Mouse (Mus musculus): ENCODE data around the gene Mgat5. TPM values are rescaled to one million over a fixed set of nuclear protein-coding genes. Genes with fewer than 3 reads are reported as not detected.

The Mgat5 gene
- total and polyA plus RNA-seq, 2 experiments = 1.9 to 3.8 TPM

DNA sequence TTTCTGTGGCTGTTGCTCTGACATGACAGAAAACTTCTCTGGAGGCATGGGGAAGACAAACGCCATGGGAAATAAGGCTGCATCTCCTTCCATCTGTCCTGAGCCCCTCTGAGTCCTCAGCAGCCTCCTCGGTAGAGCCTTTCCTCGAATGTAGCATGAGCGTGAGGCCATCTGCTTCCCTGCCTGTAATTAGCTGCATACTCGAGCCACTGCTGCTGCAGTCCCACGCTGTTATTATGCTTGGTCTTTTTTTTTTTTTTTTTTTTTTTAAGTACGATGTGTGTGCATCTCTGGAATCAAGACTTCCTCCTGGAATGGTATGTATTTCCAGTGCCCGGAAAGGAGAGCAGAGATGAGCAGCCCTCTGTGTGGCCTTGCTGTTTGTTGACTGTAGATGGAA, 36.6 kb upstream of the Mgat5 start:
- no peak overlapping the region for H3K4me3 ChIP-seq (ENCODE audit: insufficient read depth, low read depth, low read length)
- H3K36me3 ChIP-seq (ENCODE audit: control insufficient read depth, insufficient read depth, low read length) = no peaks in the 10 kb centered on the region
- TF ChIP-seq POLR2A (IDR thresholded peaks at IDR 0.05; ENCODE audit: extremely low read depth, insufficient read depth, low read length) (no peak), CTCF (IDR thresholded peaks at IDR 0.05; ENCODE audit: low read depth, low read length) (no peak)
- WGBS = 77% methylated on average over 8 of the region's 8 CpGs
- H3K27ac ChIP-seq (replicated peaks; ENCODE audit: insufficient read depth, low read depth, low read length) = no peak overlapping the region
- no peaks in the 10 kb centered on the region for H3K27me3 ChIP-seq (ENCODE audit: control insufficient read depth, insufficient read depth, low read length)
- H3K79me2 ChIP-seq (ENCODE audit: control insufficient read depth, insufficient read depth, low read length) = no peaks in the 10 kb centered on the region
- no peak for DNase-seq (ENCODE audit: extremely low read depth, low read depth, low spot score)
- no peaks in the 10 kb centered on the region for H3K4me1 ChIP-seq (ENCODE audit: control insufficient read depth, insufficient read depth, low read length)
- no peak overlapping the region for H3K9ac ChIP-seq (ENCODE audit: low read depth, low read length)

DNA sequence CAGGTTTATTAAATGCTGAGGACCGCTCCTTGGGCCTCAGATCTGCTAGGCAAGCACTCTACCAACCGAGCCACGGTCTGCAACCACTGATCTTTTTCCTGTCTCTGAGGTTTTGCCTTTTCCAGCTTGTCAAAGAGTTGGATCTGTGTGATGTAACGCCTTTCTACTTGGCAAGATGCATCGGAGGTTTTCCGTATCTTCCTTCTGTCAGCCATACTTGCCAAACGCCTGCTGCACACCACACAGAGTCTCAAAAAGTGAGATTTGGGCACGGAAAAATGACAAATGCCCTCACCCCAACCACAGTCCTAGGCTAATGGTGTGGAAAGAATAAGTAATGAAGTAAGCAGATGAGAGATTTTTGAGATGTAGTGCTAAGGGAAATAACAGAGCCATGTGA, 35.3 kb upstream of the Mgat5 start:
- 85% methylated on average over 8 of the region's 8 CpGs for WGBS
- no peak for TF ChIP-seq CTCF (IDR thresholded peaks at IDR 0.05; ENCODE audit: low read depth, low read length)
- no peak for TF ChIP-seq POLR2A (IDR thresholded peaks at IDR 0.05; ENCODE audit: extremely low read depth, insufficient read depth, low read length)

DNA sequence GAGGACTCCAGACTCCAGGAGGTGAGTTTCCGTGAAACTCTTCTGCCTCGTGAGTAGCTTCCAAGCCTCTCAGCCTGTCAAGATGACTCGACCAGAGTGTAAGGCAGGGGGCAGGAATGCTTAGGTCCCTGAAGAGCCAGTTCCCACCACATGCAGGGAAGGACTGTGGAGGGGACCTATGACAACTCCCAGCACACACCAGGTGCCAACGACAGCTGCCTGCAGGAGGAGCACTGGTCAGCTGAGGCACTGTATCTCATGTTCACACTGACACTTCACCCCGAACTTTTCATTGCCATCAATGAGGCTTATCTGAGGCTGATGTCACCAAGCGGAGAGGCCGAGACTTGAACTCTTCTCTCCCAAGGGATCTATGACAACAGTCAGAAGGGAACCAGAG, 33.5 kb upstream of the Mgat5 start:
- DNase-seq (ENCODE audit: extremely low read depth, low read depth, low spot score) = no peak
- TF ChIP-seq CTCF (IDR thresholded peaks at IDR 0.05; ENCODE audit: low read depth, low read length) (no peak), POLR2A (IDR thresholded peaks at IDR 0.05; ENCODE audit: extremely low read depth, insufficient read depth, low read length) (no peak)
- Histone ChIP-seq H3K36me3 (ENCODE audit: control insufficient read depth, insufficient read depth, low read length) (no peaks in the 10 kb centered on the region), H3K9ac (ENCODE audit: low read depth, low read length) (no peak overlapping the region), H3K27me3 (ENCODE audit: control insufficient read depth, insufficient read depth, low read length) (no peaks in the 10 kb centered on the region), H3K79me2 (ENCODE audit: control insufficient read depth, insufficient read depth, low read length) (no peaks in the 10 kb centered on the region), H3K4me3 (ENCODE audit: insufficient read depth, low read depth, low read length) (no peak overlapping the region), H3K4me1 (ENCODE audit: control insufficient read depth, insufficient read depth, low read length) (no peaks in the 10 kb centered on the region), H3K27ac (replicated peaks; ENCODE audit: insufficient read depth, low read depth, low read length) (no peak overlapping the region)
- WGBS = 80% methylated on average over 7 of the region's 7 CpGs

More for the DNA sequence above, 35.3 kb upstream of the Mgat5 start:
- H3K36me3 ChIP-seq (ENCODE audit: control insufficient read depth, insufficient read depth, low read length) = no peaks in the 10 kb centered on the region
- no peaks in the 10 kb centered on the region for H3K4me1 ChIP-seq (ENCODE audit: control insufficient read depth, insufficient read depth, low read length)
- no peak overlapping the region for H3K4me3 ChIP-seq (ENCODE audit: insufficient read depth, low read depth, low read length)
- no peak overlapping the region for H3K9ac ChIP-seq (ENCODE audit: low read depth, low read length)
- H3K27ac ChIP-seq (replicated peaks; ENCODE audit: insufficient read depth, low read depth, low read length) = no peak overlapping the region
- no peaks in the 10 kb centered on the region for H3K79me2 ChIP-seq (ENCODE audit: control insufficient read depth, insufficient read depth, low read length)
- no peak for DNase-seq (ENCODE audit: extremely low read depth, low read depth, low spot score)
- no peaks in the 10 kb centered on the region for H3K27me3 ChIP-seq (ENCODE audit: control insufficient read depth, insufficient read depth, low read length)

DNA sequence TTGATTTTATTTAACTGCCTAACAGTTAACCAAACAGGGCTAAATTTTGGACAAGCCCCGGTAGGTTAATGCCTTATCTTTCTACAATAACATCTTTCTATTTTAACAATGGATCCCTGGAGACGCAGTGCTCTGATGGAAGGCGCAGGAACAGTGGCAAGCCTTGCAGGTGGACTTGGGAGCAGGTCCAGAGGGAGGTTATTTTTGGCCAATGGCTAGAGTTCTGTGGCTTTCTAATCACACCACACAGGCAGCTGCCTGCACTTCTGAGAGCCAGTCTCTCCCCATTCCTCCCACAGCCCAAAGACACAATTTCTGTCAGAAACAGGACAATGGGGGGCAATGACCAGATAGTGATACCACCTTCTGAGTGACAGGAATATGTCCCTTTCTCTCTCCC, 31.4 kb upstream of the Mgat5 start:
- Histone ChIP-seq H3K9ac (ENCODE audit: low read depth, low read length) (no peak overlapping the region), H3K27ac (replicated peaks; ENCODE audit: insufficient read depth, low read depth, low read length) (no peak overlapping the region), H3K4me3 (ENCODE audit: insufficient read depth, low read depth, low read length) (no peak overlapping the region), H3K4me1 (ENCODE audit: control insufficient read depth, insufficient read depth, low read length) (no peaks in the 10 kb centered on the region), H3K36me3 (ENCODE audit: control insufficient read depth, insufficient read depth, low read length) (no peaks in the 10 kb centered on the region), H3K27me3 (ENCODE audit: control insufficient read depth, insufficient read depth, low read length) (no peaks in the 10 kb centered on the region), H3K79me2 (ENCODE audit: control insufficient read depth, insufficient read depth, low read length) (no peaks in the 10 kb centered on the region)
- no peak for TF ChIP-seq CTCF (IDR thresholded peaks at IDR 0.05; ENCODE audit: low read depth, low read length)
- TF ChIP-seq POLR2A (IDR thresholded peaks at IDR 0.05; ENCODE audit: extremely low read depth, insufficient read depth, low read length) = no peak
- no peak for DNase-seq (ENCODE audit: extremely low read depth, low read depth, low spot score)
- WGBS = 78% methylated on average over 3 of the region's 3 CpGs

DNA sequence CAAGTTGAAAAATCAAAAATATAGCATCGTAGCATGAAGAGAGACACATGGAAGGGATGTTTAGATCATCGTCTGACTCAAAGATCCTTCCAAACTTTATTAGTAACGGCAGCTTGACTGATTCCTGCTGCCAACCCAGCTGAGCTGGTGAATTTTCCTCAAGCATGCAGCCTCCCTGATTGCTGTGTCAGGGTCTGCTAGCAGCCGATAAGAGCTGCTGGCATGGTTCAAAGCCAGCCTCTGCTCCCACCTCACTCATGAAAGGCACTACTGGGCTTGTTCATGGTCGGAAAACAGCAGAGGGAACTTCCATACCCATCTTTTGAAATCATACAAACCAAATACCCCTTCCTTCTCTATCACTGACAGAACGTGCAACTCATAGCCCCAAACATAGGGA, 12.4 kb upstream of the Mgat5 start:
- no peak for DNase-seq (ENCODE audit: extremely low read depth, low read depth, low spot score)
- H3K4me1 ChIP-seq (ENCODE audit: control insufficient read depth, insufficient read depth, low read length) = no peaks in the 10 kb centered on the region
- no peak overlapping the region for H3K4me3 ChIP-seq (ENCODE audit: insufficient read depth, low read depth, low read length)
- TF ChIP-seq CTCF (IDR thresholded peaks at IDR 0.05; ENCODE audit: low read depth, low read length) (no peak), POLR2A (IDR thresholded peaks at IDR 0.05; ENCODE audit: extremely low read depth, insufficient read depth, low read length) (no peak)
- H3K36me3 ChIP-seq (ENCODE audit: control insufficient read depth, insufficient read depth, low read length) = no peaks in the 10 kb centered on the region
- no peaks in the 10 kb centered on the region for H3K27me3 ChIP-seq (ENCODE audit: control insufficient read depth, insufficient read depth, low read length)
- H3K27ac ChIP-seq (replicated peaks; ENCODE audit: insufficient read depth, low read depth, low read length) = no peak overlapping the region
- H3K79me2 ChIP-seq (ENCODE audit: control insufficient read depth, insufficient read depth, low read length) = no peaks in the 10 kb centered on the region
- H3K9ac ChIP-seq (ENCODE audit: low read depth, low read length) = no peak overlapping the region
- 83% methylated on average over 6 of the region's 6 CpGs for WGBS

DNA sequence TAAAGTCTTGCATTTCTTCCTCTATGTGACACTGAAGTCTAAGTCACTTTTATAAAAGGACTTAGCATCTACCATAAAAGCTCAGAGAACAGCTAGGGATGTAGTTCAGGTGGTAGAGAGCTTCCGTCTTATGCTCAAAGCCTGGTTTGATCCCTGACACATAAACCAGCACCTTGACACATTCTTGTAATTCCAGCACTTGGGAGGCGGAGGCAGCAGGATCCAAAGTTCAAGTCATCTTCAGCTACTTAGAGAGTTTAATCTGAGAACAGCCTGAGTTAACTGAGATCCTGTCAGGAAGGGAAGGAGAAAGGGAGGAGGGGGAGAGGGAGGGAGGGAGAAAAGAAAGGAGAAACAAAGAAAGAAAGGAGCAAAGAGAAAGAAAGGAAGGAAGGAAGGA, 5.6 kb upstream of the Mgat5 start:
- Histone ChIP-seq H3K9ac (ENCODE audit: low read depth, low read length) (no peak overlapping the region), H3K4me3 (ENCODE audit: insufficient read depth, low read depth, low read length) (no peak overlapping the region), H3K27ac (replicated peaks; ENCODE audit: insufficient read depth, low read depth, low read length) (no peak overlapping the region), H3K79me2 (ENCODE audit: control insufficient read depth, insufficient read depth, low read length) (no peaks in the 10 kb centered on the region), H3K27me3 (ENCODE audit: control insufficient read depth, insufficient read depth, low read length) (no peaks in the 10 kb centered on the region), H3K4me1 (ENCODE audit: control insufficient read depth, insufficient read depth, low read length) (no peaks in the 10 kb centered on the region), H3K36me3 (ENCODE audit: control insufficient read depth, insufficient read depth, low read length) (no peaks in the 10 kb centered on the region)
- no peak for TF ChIP-seq CTCF (IDR thresholded peaks at IDR 0.05; ENCODE audit: low read depth, low read length)
- no peak for TF ChIP-seq POLR2A (IDR thresholded peaks at IDR 0.05; ENCODE audit: extremely low read depth, insufficient read depth, low read length)
- no peak for DNase-seq (ENCODE audit: extremely low read depth, low read depth, low spot score)
- WGBS = 91% methylated on average over 2 of the region's 2 CpGs

All from liver, adult 2 months (tissue).